Mouse (Mus musculus) olfactory bulb, adult 2 months (tissue): Measurements from ENCODE around the gene Inhbb. TPM values are rescaled to one million over a fixed set of nuclear protein-coding genes. Genes with fewer than 3 reads are reported as not detected.

ENCODE experiments used
- H3K27ac ChIP-seq: fragments of 200-500 bp; 2 replicates; pipeline ENCODE4 v1.5.1; 2012; ENCODE audit warnings: low read depth, low read length; ENCODE audit not compliant: insufficient read depth
- H3K4me1 ChIP-seq: fragments of 200-500 bp; 2 replicates; pipeline ENCODE4 v1.6.1; 2012; ENCODE audit warnings: low read length; ENCODE audit not compliant: control insufficient read depth, insufficient read depth
- H3K4me3 ChIP-seq: fragments of 200-500 bp; 2 replicates; pipeline ENCODE4 v1.5.1; 2012; ENCODE audit warnings: mild to moderate bottlenecking, low read depth, low read length, moderate library complexity; ENCODE audit not compliant: insufficient read depth
- CTCF ChIP-seq: fragments of 200-500 bp; IDR thresholded peaks from 2 replicates; pipeline ENCODE4 v1.5.1; 2012; ENCODE audit warnings: low read depth, mild to moderate bottlenecking, low read length, moderate library complexity; ENCODE audit not compliant: insufficient read depth
- POLR2A ChIP-seq: fragments of 200-500 bp; IDR thresholded peaks from 2 replicates; pipeline ENCODE4 v1.6.1; 2012; ENCODE audit warnings: mild to moderate bottlenecking, low read depth, low read length, moderate library complexity; ENCODE audit not compliant: insufficient read depth
- WGBS: fragments of 180-500 bp; shearing (Covaris S2); methylation state at CpG from one replicate; pipeline ENCODE4 v1.1.7; 2018; 5-methylcytosine and 5-hydroxymethylcytosine counted together
- polyA plus RNA-seq: library from polyadenylated mRNA; stranded (reverse); fragments of >200 nt; gene quantifications from 2 replicates; pipeline ENCODE4 v1.2.4, GENCODE M21; 2012; ENCODE audit warnings: low replicate concordance; ENCODE audit not compliant: missing spikeins, insufficient read depth, insufficient read length

Gene Inhbb
- polyA plus RNA-seq, 1 experiment, result not detected

DNA sequence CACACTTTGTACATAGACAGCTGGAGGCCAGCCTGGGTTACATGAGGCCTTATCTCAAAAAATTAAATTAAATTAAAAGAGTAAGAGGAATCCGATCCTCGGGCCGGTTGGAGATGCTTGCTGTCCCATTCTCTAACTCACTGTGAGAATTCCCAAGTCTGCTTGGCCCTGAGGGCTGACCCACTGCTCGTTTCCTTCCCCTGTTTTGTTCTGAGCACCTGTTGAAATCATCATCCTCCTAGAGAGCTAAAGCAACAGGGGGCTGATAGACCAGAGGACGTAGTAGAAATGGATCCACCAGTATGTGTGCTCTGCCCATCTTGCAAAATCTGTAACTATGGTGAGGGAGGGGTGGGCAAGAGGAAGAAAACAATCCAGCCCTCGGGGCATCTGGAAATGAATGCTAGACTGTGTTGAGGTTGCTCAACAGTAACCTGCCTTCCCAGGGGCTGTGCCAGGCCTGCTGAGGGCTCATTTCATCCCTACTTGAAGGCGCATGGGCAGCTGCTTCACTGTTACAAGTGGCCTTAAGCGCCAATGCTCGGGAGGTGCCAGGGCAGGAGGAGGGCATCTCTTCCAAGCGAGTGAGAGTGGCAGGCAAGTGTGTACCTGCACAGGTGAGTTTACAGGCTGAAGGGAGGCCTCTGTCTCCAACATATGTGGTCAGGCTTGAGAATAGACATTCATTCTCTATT is 28.8 kb upstream of the Inhbb start:
- H3K27ac ChIP-seq, result no peak overlapping the region
- TF ChIP-seq CTCF (no peak), POLR2A (no peak)
- WGBS, result 85% methylated on average over 10 of the region's 10 CpGs

DNA sequence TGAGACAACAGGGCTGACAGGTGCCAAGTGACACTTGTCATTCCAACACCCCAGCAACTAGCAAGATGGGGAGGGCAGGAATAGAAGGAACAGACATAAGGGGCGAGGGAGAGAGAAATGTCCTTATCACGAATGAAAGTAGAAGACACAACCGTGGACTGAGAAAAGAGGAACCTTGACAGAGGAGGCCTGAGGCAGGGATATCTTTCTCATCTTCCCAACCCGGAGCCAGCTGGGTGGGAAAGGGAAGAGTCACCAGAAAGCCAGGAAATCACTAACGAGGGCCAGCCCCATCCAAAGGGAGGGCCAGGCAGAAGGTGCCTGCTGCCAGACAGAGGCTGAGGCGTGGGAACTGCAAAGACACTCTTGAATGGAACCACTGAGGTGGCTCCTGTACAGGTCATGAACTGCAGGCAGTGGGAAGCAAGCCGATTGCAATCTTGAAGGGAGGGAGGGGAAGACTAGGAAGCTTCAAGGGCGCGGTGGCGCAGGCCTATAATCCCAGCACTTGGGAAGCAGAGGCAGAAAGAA is 24.8 kb upstream of the Inhbb start:
- Histone ChIP-seq H3K27ac (no peak overlapping the region), H3K4me3 (no peak overlapping the region), H3K4me1 (peaks cover 6% of the 10 kb centered on the region)
- WGBS, result 81% methylated on average over 10 of the region's 10 CpGs
- TF ChIP-seq CTCF, result no peak
- TF ChIP-seq POLR2A, result no peak

More for the DNA sequence above, 28.8 kb upstream of the Inhbb start:
- peaks cover 13% of the 10 kb centered on the region for H3K4me1 ChIP-seq
- H3K4me3 ChIP-seq, result no peak overlapping the region

DNA sequence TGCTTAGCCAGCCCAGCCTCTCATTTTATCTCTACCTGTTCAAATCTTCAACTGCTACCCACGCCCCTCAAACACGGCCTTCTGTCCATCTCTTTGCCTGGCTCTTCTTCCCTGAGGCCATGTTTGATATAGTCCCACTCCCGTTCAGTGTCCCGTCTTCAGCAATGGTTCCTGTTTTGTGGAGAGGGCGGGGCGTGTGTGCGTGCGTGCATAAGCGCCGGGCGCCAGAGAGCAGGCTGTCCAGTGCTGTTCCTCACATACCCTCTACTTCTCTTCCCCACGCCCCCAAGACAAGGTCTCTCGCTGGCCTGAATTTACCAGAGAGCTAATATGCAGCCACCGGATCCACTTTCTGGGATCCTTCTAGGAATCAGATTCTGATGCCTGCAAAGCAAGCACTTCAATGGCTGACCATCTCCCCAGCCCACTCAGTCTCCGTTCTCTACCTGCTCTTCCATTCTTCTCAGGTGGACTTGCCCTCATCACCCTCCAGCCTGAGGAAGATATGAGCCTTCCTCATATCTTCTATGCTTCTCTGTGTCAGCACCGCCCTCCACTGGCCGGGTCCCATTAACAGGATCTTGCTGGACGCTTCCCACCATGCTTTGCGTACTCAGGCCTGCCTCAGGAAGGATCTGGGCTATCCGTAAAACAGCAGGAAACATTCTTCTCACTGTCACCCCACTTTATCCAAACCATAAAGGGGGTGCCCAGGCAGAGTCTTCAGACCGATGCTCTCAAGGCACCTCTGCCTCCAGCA is 21.7 kb upstream of the Inhbb start:
- Histone ChIP-seq H3K4me1 (no peaks in the 10 kb centered on the region), H3K27ac (no peak overlapping the region), H3K4me3 (no peak overlapping the region)
- WGBS, result 94% methylated on average over 21 of the region's 21 CpGs
- TF ChIP-seq CTCF (no peak), POLR2A (no peak)

DNA sequence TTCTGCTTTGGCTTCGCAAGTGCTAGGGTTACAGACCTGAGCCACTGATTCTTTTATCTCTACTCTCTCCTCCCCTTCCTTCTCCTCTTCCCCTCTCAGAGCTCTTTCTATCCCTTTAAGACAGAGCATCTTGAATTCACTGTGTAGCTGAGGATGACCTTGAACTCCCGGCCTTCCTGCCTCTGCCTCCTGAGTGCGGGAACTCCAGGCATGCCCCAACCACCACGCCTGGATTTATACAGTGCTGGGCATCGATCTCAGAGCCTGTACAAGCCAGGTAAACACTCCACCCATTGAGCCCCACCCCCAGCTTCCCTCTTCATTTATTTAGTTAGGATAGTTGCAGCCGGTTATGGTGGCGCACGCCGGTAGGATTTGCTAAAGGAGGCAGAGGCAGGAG is 20.9 kb upstream of the Inhbb start:
- no peak overlapping the region for H3K4me3 ChIP-seq
- WGBS, result 96% methylated on average over 9 of the region's 9 CpGs
- no peaks in the 10 kb centered on the region for H3K4me1 ChIP-seq
- no peak overlapping the region for H3K27ac ChIP-seq
- TF ChIP-seq POLR2A (no peak), CTCF (no peak)

DNA sequence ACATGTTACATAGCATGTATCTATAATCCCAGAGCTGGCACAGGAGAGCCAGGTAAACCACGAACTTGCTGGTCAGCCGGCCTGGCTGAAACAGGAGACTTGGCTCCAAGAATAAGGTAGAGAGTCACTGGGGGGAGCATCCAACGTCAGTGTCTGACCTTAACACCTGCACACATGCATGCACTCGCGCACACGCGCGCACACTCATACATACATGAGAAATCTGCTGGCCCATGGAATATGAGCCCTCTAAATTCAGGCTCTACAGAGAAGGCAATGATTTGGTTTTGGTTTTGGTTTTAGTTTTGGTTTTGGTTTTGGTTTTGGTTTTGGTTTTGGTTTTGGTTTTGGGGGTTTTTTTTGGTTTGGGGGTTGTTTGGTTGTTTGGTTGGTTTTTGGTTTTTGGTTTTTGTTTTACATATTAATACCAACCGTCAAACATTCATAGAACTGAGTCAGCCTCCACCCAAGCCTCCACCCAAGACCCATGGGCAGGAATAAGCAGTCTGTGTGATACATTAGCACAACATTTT is 16.1 kb upstream of the Inhbb start:
- TF ChIP-seq CTCF, result no peak
- TF ChIP-seq POLR2A, result no peak
- Histone ChIP-seq H3K4me3 (no peak overlapping the region), H3K27ac (no peak overlapping the region), H3K4me1 (no peaks in the 10 kb centered on the region)
- 96% methylated on average over 9 of the region's 9 CpGs for WGBS

DNA sequence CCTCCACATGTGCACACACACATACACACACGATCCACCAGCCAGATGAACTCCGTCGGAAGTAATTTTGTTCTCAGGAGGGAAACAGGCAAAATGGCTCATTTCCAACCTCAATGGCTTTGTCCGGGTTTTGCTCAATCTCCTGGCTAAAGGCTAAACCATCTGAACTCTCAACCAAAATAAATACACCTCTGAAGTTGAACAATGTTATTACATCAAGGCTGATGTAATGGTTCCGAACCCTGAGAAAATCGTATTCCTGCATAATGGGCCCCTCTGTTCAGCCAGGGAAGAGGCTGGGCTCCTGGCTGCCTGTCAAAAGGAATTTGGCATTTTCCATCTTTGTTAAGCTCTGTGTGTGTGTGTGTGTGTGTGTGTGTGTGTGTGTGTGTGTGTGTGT is 15.4 kb upstream of the Inhbb start:
- TF ChIP-seq CTCF, result no peak
- TF ChIP-seq POLR2A, result no peak
- no peaks in the 10 kb centered on the region for H3K4me1 ChIP-seq
- 57% methylated on average over 6 of the region's 6 CpGs for WGBS
- H3K4me3 ChIP-seq, result no peak overlapping the region
- H3K27ac ChIP-seq, result no peak overlapping the region

DNA sequence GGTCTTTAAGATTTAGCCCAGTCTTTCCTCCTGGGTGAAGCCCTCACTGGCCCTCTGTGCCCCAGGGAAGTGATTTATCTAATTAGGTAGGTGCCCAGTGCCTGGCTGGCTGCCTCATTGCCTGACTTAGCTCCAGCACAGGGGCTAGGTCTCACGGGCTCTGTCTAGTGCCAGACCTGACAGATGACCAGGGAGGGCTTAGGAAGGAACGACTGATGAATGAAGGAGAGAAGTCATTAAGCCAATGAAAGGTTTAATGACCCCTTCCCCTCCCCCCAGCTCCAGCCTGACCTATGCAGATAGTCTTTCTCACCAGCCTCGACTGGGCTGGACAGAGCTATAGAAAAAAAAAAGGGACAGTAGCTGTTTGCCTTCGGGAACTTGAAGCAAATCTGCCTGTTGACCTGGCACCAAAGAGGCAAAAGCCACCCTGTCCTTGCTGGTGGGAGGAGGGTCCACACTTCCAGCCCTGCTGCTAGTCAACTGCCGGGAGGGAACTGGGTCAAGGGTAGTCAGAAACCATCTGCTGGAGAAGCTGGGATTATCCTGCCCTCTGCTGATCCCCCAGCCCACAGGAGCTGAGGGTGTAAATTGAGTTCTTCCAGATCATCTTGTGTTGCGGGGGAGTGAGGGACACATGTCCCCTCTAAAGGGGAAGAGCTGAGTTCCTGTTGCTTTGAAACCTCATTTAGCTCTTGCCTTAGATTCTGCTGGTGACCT is 2.3 kb upstream of the Inhbb start:
- peaks cover 11% of the 10 kb centered on the region for H3K4me1 ChIP-seq
- H3K27ac ChIP-seq, result no peak overlapping the region
- TF ChIP-seq CTCF (no peak), POLR2A (no peak)
- H3K4me3 ChIP-seq, result no peak overlapping the region
- WGBS, result 54% methylated on average over 6 of the region's 6 CpGs

DNA sequence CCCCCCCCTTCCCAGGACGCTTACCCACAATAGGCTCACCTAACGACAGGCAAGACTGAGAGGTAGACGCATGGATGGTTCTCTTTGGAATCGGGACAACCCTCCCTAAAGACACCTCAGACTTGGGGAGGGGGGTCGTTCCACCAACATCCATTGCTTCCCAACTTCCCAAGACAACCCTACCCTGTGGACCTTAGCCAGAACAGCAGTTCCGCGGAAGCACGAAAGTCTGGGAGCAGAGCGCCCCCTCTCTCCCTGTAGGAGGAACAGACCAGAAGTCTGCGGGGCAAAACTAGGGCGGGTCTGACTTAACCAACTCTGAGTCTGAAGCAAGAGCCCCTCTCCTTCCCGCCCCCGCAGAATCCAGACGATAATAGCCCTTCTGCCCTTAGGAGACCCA is 1.5 kb upstream of the Inhbb start:
- Histone ChIP-seq H3K4me3 (no peak overlapping the region), H3K4me1 (peaks cover 13% of the 10 kb centered on the region), H3K27ac (no peak overlapping the region)
- 6% methylated on average over 14 of the region's 14 CpGs for WGBS
- no peak for TF ChIP-seq POLR2A
- 0 out of 2 replicates have a peak, but pooled peaks have one; percentile 28 for TF ChIP-seq CTCF

DNA sequence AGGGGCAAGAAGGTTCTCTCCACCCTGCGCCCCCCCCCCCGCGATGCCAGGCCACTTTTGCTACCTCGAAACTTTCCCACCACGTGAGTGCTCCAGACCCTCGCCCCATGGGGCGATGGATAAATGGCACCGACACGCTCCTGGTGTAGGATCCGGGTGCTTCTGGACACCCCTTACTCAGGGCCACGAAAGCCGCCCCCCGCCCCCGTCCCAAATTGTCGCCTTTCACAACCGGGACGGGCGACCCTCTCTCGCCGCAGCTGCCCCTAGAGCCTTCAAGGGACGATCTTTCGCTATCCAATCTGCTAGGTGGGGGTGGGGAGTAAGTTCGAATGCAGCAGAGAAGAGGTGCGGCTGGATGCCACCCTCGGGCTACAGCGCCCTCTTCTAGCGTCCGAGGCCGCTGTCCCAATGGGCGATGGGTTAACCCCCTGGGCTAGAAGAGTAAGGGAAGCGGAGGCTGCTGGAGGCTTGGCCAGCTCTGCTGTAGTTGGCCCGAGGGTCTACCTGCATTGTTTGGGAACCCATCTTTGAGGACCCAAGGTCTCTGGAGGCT is 490 bp upstream of the Inhbb start:
- under 1% methylated on average over 32 of the region's 32 CpGs for WGBS

More for the DNA sequence above, 490 bp upstream of the Inhbb start:
- Histone ChIP-seq H3K4me1 (peaks cover 13% of the 10 kb centered on the region), H3K27ac (no peak overlapping the region), H3K4me3 (peak overlapping the region; percentile 53)
- no peak for TF ChIP-seq CTCF
